Mouse (Mus musculus) midbrain, postnatal 0 days (tissue): Measurements from ENCODE around the gene Tgm7. TPM values are rescaled to one million over a fixed set of nuclear protein-coding genes. Genes with fewer than 3 reads are reported as not detected.

Source experiments
- ATAC-seq: fragments of 200-750 bp; cut with Nextera tagmentation; 2 replicates; pipeline ENCODE4 v1.8.0; 2017; ENCODE audit warnings: moderate number of reproducible peaks, mild to moderate bottlenecking, moderate TSS enrichment, moderate library complexity; ENCODE audit not compliant: low FRiP score
- DNase-seq: peaks from one replicate; pipeline ENCODE4 v3.0.0-alpha.2; 2015; ENCODE audit warnings: low spot score
- H3K27ac ChIP-seq: fragments of 300-500 bp; sonication (generic); 2 replicates; pipeline ENCODE4 v1.5.1; 2014; ENCODE audit warnings: low read depth, mild to moderate bottlenecking, low read length, mixed read lengths
- H3K27me3 ChIP-seq: fragments of 300-500 bp; sonication (generic); 2 replicates; pipeline ENCODE4 v1.6.1; 2014; ENCODE audit warnings: low read length, control low read depth, mixed read lengths; ENCODE audit not compliant: insufficient read depth
- H3K36me3 ChIP-seq: fragments of 300-500 bp; sonication (generic); 2 replicates; pipeline ENCODE4 v1.6.1; 2014; ENCODE audit warnings: low read length, control low read depth, mixed read lengths; ENCODE audit not compliant: insufficient read depth
- H3K4me1 ChIP-seq: fragments of 300-500 bp; sonication (generic); 2 replicates; pipeline ENCODE4 v1.6.1; 2014; ENCODE audit warnings: mild to moderate bottlenecking, control low read depth, antibody characterized with exemption, low read length, mixed read lengths; ENCODE audit not compliant: insufficient read depth
- H3K4me2 ChIP-seq: fragments of 300-500 bp; sonication (generic); 2 replicates; pipeline ENCODE4 v1.6.1; 2014; ENCODE audit warnings: low read depth, mild to moderate bottlenecking, low read length, mixed read lengths; ENCODE audit not compliant: poor library complexity, severe bottlenecking
- H3K4me3 ChIP-seq: fragments of 300-500 bp; sonication (generic); 2 replicates; pipeline ENCODE4 v1.5.1; 2014; ENCODE audit warnings: low read depth, mild to moderate bottlenecking, low read length, moderate library complexity
- H3K9ac ChIP-seq: fragments of 300-500 bp; sonication (generic); replicated peaks from 2 replicates; pipeline ENCODE4 v1.6.1; 2014; ENCODE audit warnings: mild to moderate bottlenecking, low read length, moderate library complexity, mixed read lengths; ENCODE audit not compliant: poor library complexity, severe bottlenecking
- H3K9me3 ChIP-seq: fragments of 300-500 bp; sonication (generic); 2 replicates; pipeline ENCODE4 v1.6.1; 2016; ENCODE audit warnings: low read length, control low read depth
- CTCF ChIP-seq: IDR thresholded peaks from 2 replicates; pipeline ENCODE4 v1.5.1; 2016; ENCODE audit warnings: antibody characterized with exemption, mild to moderate bottlenecking
- WGBS: fragments of 180-500 bp; shearing (Covaris S2); extraction: QIAGEN DNeasy Blood & Tissue Kit; methylation state at CpG from one replicate; pipeline ENCODE4 v1.1.7; 2014; 5-methylcytosine and 5-hydroxymethylcytosine counted together
- polyA plus RNA-seq: library from polyadenylated mRNA; unstranded; fragments of >200 nt; fragmentation: Nextera tagmentation; extraction: Ambion mirVana; gene quantifications from 2 replicates; pipeline ENCODE4 v1.2.1, GENCODE M21; 2015
- total RNA-seq: library from RNA; depleted of rRNA; stranded (reverse); fragments of >200 nt; gene quantifications from 2 replicates; pipeline ENCODE4 v1.2.3, GENCODE M21; 2014

The Tgm7 gene
- total and polyA plus RNA-seq, 2 experiments from 2014 or later = not detected

DNA sequence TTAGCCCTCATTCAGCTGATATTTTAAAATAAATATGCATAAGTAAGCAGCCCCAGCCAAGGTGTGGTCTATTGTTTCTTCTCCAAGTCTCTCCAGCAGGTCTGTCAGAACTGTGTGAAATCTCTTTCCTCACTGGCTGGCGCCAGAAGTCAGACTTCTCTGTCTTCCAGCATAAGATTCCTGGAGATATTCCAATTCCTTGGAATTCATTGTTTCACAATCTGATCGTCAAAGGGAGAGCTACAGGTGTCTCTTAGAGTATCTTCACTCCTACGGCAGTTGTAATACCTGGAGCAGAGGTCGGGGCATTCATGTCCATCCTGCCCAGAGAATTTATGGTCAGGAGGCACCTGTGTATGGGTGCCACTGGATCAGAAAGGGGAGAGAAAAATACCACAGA is 19.8 kb downstream of the Tgm7 start:
- Histone ChIP-seq H3K4me3 (no peak overlapping the region), H3K9me3 (no peaks in the 10 kb centered on the region), H3K36me3 (no peaks in the 10 kb centered on the region), H3K27me3 (no peaks in the 10 kb centered on the region), H3K9ac (no peak overlapping the region), H3K27ac (no peak overlapping the region), H3K4me1 (no peaks in the 10 kb centered on the region), H3K4me2 (no peak overlapping the region)
- ATAC-seq = no peak
- no peak for TF ChIP-seq CTCF
- no peak for DNase-seq
- WGBS = 79% methylated on average over 4 of the region's 4 CpGs

GRCm38 (mm10) chr2:121088507-121088906 is 21.1 kb downstream of the Tgm7 start:
- Histone ChIP-seq H3K4me3 (no peak overlapping the region), H3K36me3 (no peaks in the 10 kb centered on the region), H3K9me3 (no peaks in the 10 kb centered on the region), H3K9ac (no peak overlapping the region), H3K4me2 (no peak overlapping the region), H3K27me3 (no peaks in the 10 kb centered on the region), H3K27ac (no peak overlapping the region), H3K4me1 (no peaks in the 10 kb centered on the region)
- DNase-seq = no peak
- TF ChIP-seq CTCF = no peak
- WGBS = 94% methylated on average over 3 of the region's 3 CpGs
- no peak for ATAC-seq

DNA sequence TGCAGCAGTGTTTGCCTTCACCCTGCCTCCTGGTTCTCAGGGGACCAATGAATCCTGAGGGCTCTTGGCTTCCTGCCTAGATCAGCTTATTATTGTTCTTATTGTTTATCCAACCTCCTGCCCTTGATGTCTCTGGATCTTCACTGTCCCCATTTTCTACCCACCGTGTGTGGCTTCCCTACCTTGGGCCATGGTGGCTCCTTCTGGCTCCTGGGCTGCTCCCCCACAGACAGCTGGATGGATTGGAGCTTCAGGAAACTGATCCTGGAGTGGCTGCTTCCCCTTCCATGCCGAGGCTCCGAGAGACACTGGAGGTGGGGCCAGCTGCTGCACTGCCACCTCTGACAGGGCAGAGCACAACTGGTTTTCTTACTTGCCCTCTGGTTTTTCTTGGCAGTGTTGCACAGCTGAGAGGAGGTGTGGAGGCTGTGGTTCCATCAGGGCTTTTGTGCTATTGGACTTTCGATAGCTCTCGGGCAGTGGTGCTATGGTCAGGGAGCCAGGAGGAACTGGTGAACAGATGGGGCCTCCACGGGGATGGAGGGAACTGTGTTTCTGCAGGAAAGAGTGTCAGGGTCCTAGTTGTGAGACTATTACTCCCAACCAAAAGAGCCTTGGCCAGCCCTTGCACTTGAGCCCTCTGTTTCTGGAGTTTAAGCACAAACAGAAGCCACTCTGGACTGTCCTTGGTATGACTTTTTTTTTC is 24.0 kb downstream of the Tgm7 start, which contains the start of gene Tgm5:
Gene Tgm5 (minus strand): TSS at position 362 of the 706 bp plus-strand sequence.
- WGBS = 60% methylated on average over 6 of the region's 6 CpGs
- TF ChIP-seq CTCF = no peak
- H3K4me1 ChIP-seq = no peaks in the 10 kb centered on the region
- DNase-seq = no peak
- H3K9me3 ChIP-seq = no peaks in the 10 kb centered on the region
- ATAC-seq = no peak
- no peak within 1 kb of the TSS for H3K4me3 ChIP-seq
- no peak within 1 kb of the TSS for H3K9ac ChIP-seq
- no peak within 1 kb of the TSS for H3K4me2 ChIP-seq
- H3K36me3 ChIP-seq = no peaks in the 10 kb centered on the region
- no peak within 1 kb of the TSS for H3K27ac ChIP-seq
- no peaks in the 10 kb centered on the region for H3K27me3 ChIP-seq

DNA sequence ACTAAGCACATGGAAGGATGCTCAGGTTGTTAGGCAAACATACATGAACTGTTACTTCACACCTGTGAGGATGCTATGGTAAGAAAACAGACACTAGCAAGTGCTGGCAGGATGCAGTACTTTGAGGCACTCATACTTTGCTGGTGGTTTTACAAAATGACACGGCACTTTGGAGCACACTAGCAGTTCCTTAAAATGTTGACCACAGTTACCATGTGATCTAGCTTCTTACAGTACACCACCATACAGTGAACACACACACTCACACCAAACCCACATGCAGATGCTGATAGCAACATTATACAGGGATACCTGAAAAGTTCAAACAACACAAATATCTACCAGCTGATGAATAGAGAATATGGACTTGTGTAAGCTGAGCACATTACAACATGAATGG is 27.0 kb downstream of the Tgm7 start:
- no peak for DNase-seq
- H3K4me2 ChIP-seq = no peak overlapping the region
- no peaks in the 10 kb centered on the region for H3K9me3 ChIP-seq
- TF ChIP-seq CTCF = no peak
- WGBS = 90% methylated on average over 1 of the region's 1 CpGs
- H3K27me3 ChIP-seq = no peaks in the 10 kb centered on the region
- no peaks in the 10 kb centered on the region for H3K4me1 ChIP-seq
- no peak overlapping the region for H3K27ac ChIP-seq
- ATAC-seq = no peak
- H3K36me3 ChIP-seq = no peaks in the 10 kb centered on the region
- H3K9ac ChIP-seq = no peak overlapping the region
- no peak overlapping the region for H3K4me3 ChIP-seq

DNA sequence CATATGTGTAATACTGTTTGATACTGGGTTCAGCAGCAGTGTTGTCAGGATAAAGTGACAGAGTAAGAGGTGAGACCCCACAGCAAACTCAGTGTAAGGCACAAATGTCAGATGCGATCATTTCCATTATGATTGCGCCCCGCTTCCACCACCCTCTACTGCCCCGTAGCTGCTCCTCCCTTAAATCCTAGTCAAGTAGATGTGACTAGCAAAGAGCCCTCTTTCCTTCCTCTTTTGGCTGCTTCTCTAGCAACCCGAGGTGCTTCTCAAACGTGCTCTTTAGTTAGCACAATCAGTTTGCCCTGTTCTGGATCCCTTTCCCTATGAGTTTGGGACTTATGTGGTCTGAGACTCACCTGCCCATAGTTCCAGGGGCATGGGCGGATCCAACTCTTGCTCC is 34.8 kb downstream of the Tgm7 start:
- 84% methylated on average over 7 of the region's 7 CpGs for WGBS
- Histone ChIP-seq H3K27me3 (no peaks in the 10 kb centered on the region), H3K27ac (no peak overlapping the region), H3K9ac (no peak overlapping the region), H3K36me3 (no peaks in the 10 kb centered on the region), H3K4me1 (no peaks in the 10 kb centered on the region), H3K4me3 (no peak overlapping the region), H3K4me2 (no peak overlapping the region), H3K9me3 (no peaks in the 10 kb centered on the region)
- ATAC-seq (no peak), DNase-seq (no peak)
- TF ChIP-seq CTCF = no peak

GRCm38 (mm10) chr2:121071871-121072270 is 37.7 kb downstream of the Tgm7 start:
- Histone ChIP-seq H3K4me1 (no peaks in the 10 kb centered on the region), H3K27me3 (no peaks in the 10 kb centered on the region), H3K27ac (no peak overlapping the region), H3K36me3 (no peaks in the 10 kb centered on the region), H3K9me3 (no peaks in the 10 kb centered on the region), H3K4me3 (no peak overlapping the region), H3K9ac (no peak overlapping the region), H3K4me2 (no peak overlapping the region)
- 89% methylated on average over 6 of the region's 6 CpGs for WGBS
- ATAC-seq = no peak
- no peak for TF ChIP-seq CTCF
- DNase-seq = no peak
